Mouse (Mus musculus): ENCODE data around the gene Ptprz1. TPM values are rescaled to one million over a fixed set of nuclear protein-coding genes. Genes with fewer than 3 reads are reported as not detected.

The Ptprz1 gene
- not detected in 2 replicates for total RNA-seq (2015)
- not detected in 2 replicates for total RNA-seq (2017)

- ATAC-seq (ENCODE audit: poor library complexity, severe bottlenecking) = no peak
Observed at GRCm38 (mm10) chr6:22874781-22875613, at the start of gene Ptprz1. Ptprz1 (plus strand) TSS chr6:22875502.

GRCm38 (mm10) chr6:22833637-22834036, 41.7 kb upstream of the Ptprz1 start:
- ATAC-seq (ENCODE audit: poor library complexity, severe bottlenecking) = no peak

GRCm38 (mm10) chr6:22834100-22834970, 41.0 kb upstream of the Ptprz1 start:
- no peak for ATAC-seq (ENCODE audit: poor library complexity, severe bottlenecking)

GRCm38 (mm10) chr6:22875614-22876541, 576 bp downstream of the Ptprz1 start:
- ATAC-seq (ENCODE audit: poor library complexity, severe bottlenecking) = no peak

GRCm38 (mm10) chr6:22887978-22888377, 12.7 kb downstream of the Ptprz1 start:
- no peak for ATAC-seq (ENCODE audit: poor library complexity, severe bottlenecking)

- ATAC-seq (ENCODE audit: poor library complexity, severe bottlenecking) = no peak
Observed at GRCm38 (mm10) chr6:22889333-22889732, 14.0 kb downstream of the Ptprz1 start.

- no peak for ATAC-seq (ENCODE audit: poor library complexity, severe bottlenecking)
Observed at GRCm38 (mm10) chr6:22901983-22902382, 26.7 kb downstream of the Ptprz1 start.

GRCm38 (mm10) chr6:22908510-22909256, 33.4 kb downstream of the Ptprz1 start:
- no peak for ATAC-seq (ENCODE audit: poor library complexity, severe bottlenecking)

- ATAC-seq (ENCODE audit: poor library complexity, severe bottlenecking) = no peak
Observed at GRCm38 (mm10) chr6:22909257-22909907, 34.1 kb downstream of the Ptprz1 start.

- ATAC-seq (ENCODE audit: poor library complexity, severe bottlenecking) = no peak
Observed at GRCm38 (mm10) chr6:22909908-22910260, 34.6 kb downstream of the Ptprz1 start.

- no peak for ATAC-seq (ENCODE audit: poor library complexity, severe bottlenecking)
Observed at GRCm38 (mm10) chr6:22922880-22923279, 47.6 kb downstream of the Ptprz1 start.

- ATAC-seq (ENCODE audit: poor library complexity, severe bottlenecking) = no peak
Observed at GRCm38 (mm10) chr6:22932768-22933265, 57.5 kb downstream of the Ptprz1 start.

- no peak for ATAC-seq (ENCODE audit: poor library complexity, severe bottlenecking)
Observed at GRCm38 (mm10) chr6:22937126-22937525, 61.8 kb downstream of the Ptprz1 start.

GRCm38 (mm10) chr6:22937526-22937925, 62.2 kb downstream of the Ptprz1 start:
- no peak for ATAC-seq (ENCODE audit: poor library complexity, severe bottlenecking)

- ATAC-seq (ENCODE audit: poor library complexity, severe bottlenecking) = no peak
Observed at GRCm38 (mm10) chr6:22944191-22944590, 68.9 kb downstream of the Ptprz1 start.

GRCm38 (mm10) chr6:22963374-22963773, 88.1 kb downstream of the Ptprz1 start:
- ATAC-seq (ENCODE audit: poor library complexity, severe bottlenecking) = no peak

- no peak for ATAC-seq (ENCODE audit: poor library complexity, severe bottlenecking)
Observed at GRCm38 (mm10) chr6:22968073-22968472, 92.8 kb downstream of the Ptprz1 start.

GRCm38 (mm10) chr6:22983769-22984519, 108.6 kb downstream of the Ptprz1 start:
- no peak for ATAC-seq (ENCODE audit: poor library complexity, severe bottlenecking)

Data from megakaryocyte, adult 5-6 weeks (primary cell).